Mouse (Mus musculus): ENCODE results near the gene Rab37. TPM values are rescaled to one million over a fixed set of nuclear protein-coding genes. Genes with fewer than 3 reads are reported as not detected.
A peak's percentile ranks its signal among the peaks of the same experiment; 100 is the strongest.

Gene Rab37
- total RNA-seq, 2 experiments from 2014 or later = 1.1 to 1.9 TPM

- intact Hi-C loops (cut with DNase I) = no loop called here
- no peak for DNase-seq (ENCODE audit: low spot score in 2 of 2)
Observed at GRCm38 (mm10) chr11:115112196-115112595, 21.0 kb downstream of the Rab37 start.

GRCm38 (mm10) chr11:115119409-115119808, 28.2 kb downstream of the Rab37 start:
- intact Hi-C loops (cut with DNase I) = no loop called here
- DNase-seq (ENCODE audit: low spot score in 2 of 2) = no peak

- intact Hi-C loops (cut with DNase I) = loop anchor here (5.0 kb wide), 1 partner anchor 141 kb away; the partner anchor contains the start of gene Cd300ld
- DNase-seq (ENCODE audit: low spot score in 2 of 2) = no peak
Observed at GRCm38 (mm10) chr11:115128483-115128882, 37.3 kb downstream of the Rab37 start.

DNA sequence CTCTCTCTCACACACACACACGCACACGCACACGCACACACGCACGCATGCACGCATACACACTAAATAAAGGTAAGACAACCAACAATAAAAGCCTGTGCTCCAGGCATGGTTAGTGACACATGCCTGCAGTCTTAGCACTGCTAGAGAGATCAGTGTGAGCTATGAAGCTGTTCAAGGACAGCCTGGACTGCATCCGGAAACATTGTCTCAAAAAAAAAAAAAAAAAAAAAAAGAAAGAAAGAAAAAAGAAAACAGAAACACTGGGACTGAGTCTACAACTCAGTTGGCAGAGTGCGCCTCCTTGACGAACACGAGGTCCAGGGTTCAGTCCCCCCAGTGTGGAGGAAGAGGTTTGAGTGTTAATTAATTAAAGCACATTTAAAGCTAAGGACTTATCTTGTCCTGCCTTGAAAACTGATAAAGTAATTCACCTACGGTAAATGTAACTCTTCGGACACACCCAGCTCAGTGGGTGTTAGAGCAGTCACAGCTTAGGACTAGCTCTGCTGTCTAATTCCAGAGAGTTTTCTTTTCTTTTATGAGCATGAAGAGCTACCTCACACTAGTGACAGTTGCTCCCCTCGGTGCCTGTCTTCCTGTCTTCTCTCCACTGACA, 38.4 kb downstream of the Rab37 start:
- intact Hi-C loops (cut with DNase I) = loop anchor here (5.0 kb wide), 1 partner anchor 142 kb away; the partner anchor contains the start of gene Cd300ld
- DNase-seq (ENCODE audit: low spot score in 2 of 2) = no peak

GRCm38 (mm10) chr11:115131768-115132381, 40.6 kb downstream of the Rab37 start:
- no peak for DNase-seq (ENCODE audit: low spot score in 2 of 2)
- intact Hi-C loops (cut with DNase I) = no loop called here

- intact Hi-C loops (cut with DNase I) = no loop called here
- DNase-seq (ENCODE audit: low spot score in 2 of 2) = no peak
Observed at GRCm38 (mm10) chr11:115133800-115134199, 42.6 kb downstream of the Rab37 start, which contains the start of gene Cd300lf. Gene Cd300lf (minus strand): TSS chr11:115133992.

GRCm38 (mm10) chr11:115138597-115139262, 47.5 kb downstream of the Rab37 start:
- no peak for DNase-seq (ENCODE audit: low spot score in 2 of 2)
- intact Hi-C loops (cut with DNase I) = no loop called here

- intact Hi-C loops (cut with DNase I) = no loop called here
- no peak for DNase-seq (ENCODE audit: low spot score in 2 of 2)
Observed at GRCm38 (mm10) chr11:115141970-115142369, 50.7 kb downstream of the Rab37 start.

GRCm38 (mm10) chr11:115147813-115148212, 56.6 kb downstream of the Rab37 start:
- no peak for DNase-seq (ENCODE audit: low spot score in 2 of 2)
- intact Hi-C loops (cut with DNase I) = no loop called here

DNA sequence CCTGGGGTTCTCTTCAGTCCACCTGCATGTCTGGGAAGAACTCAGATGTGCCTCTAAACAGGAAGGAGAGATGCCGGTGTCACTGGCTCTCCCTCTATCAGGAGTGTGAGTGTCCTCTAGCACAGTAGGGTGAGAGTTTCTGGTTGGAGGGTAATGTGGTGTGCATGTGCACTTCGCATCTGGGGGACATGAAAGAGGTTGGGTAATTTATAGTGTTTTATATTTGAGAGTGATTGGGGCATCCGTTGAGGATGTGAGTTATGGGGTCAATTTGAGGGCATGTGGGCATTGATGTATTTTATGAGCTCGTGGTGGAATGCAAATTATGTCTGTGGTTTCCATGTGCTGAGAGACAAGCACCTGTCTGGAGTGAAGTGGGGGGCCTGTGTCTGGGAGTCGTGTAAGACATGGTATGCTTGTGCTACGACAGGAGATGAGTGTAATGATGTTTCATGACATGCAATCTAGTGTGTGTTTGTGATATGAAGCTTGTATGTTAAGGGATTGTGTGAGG, 59.6 kb downstream of the Rab37 start:
- DNase-seq (ENCODE audit: low spot score in 2 of 2) = no peak
- intact Hi-C loops (cut with DNase I) = no loop called here

GRCm38 (mm10) chr11:115151755-115152429, 60.7 kb downstream of the Rab37 start:
- DNase-seq (ENCODE audit: low spot score in 2 of 2) = no peak
- intact Hi-C loops (cut with DNase I) = loop anchor here (1.0 kb wide), 1 partner anchor 70 kb away; no protein-coding TSS in a partner anchor

DNA sequence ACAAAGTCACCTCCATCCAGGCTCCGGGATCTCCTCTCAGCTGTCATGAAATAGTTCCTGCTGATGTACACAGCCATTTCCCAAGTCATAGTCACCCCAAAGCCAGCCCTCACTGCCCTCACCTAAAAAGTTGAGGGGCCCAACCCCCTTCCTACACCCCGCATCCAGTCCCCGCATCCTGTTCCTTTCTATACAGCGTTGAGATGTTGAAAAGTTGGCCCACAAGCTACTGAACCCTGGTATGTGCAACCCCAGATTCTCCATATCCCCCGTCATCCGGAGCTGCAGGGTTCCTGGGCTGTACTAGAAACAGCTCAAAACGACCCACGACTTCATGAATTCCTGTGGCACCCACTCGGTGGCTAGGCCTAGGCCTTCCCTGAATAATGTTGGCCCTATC, 61.9 kb downstream of the Rab37 start:
- DNase-seq (ENCODE audit: low spot score in 2 of 2) = no peak
- intact Hi-C loops (cut with DNase I) = no loop called here

DNA sequence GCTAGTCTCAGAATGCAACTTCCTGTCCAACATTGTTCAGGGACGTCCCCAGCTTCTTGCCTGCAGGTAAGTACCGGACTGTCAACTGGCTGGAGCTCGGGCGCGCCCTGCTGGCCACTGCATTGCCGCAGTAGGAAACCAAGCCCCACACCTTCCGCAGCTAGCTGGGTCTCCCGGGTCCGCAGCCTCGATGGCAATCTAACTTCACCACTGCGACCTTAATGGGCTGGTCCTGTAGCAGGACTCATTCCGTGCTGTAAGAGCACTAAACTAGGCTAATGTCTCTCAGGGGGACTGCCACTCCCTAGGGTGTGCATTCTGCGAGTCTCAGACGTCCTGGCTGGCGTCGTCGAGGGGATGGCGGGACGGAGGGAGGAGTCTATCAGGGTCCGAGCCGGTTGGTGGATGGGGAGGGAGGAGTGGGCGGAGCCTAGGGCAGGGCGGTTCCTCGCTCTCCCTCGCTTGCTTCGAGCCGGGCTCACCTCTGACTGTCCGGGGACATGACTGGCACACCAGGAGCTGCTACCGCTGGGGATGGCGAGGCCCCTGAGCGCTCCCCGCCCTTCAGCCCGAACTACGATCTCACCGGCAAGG, 62.6 kb downstream of the Rab37 start:
- intact Hi-C loops (cut with DNase I) = no loop called here
- DNase-seq (ENCODE audit: low spot score in 2 of 2) = peak; percentile 52 to 58

GRCm38 (mm10) chr11:115155053-115155634, 63.9 kb downstream of the Rab37 start:
- intact Hi-C loops (cut with DNase I) = no loop called here
- no peak for DNase-seq (ENCODE audit: low spot score in 2 of 2)

GRCm38 (mm10) chr11:115157933-115158719, 66.9 kb downstream of the Rab37 start:
- intact Hi-C loops (cut with DNase I) = no loop called here
- DNase-seq (ENCODE audit: low spot score in 2 of 2) = no peak

- intact Hi-C loops (cut with DNase I) = loop anchor here (2.0 kb wide), 1 partner anchor 109 kb away; no protein-coding TSS in a partner anchor
- peak in 1 of 2 experiments; percentile 42 for DNase-seq (ENCODE audit: low spot score in 2 of 2)
Observed at GRCm38 (mm10) chr11:115160016-115160797, 69.0 kb downstream of the Rab37 start.

- no peak for DNase-seq (ENCODE audit: low spot score in 2 of 2)
Observed at GRCm38 (mm10) chr11:115160883-115161577, 69.8 kb downstream of the Rab37 start.

More at GRCm38 (mm10) chr11:115160883-115161577, 69.8 kb downstream of the Rab37 start:
- intact Hi-C loops (cut with DNase I) = loop anchor here (1.0 to 2.0 kb wide), 2 partner anchors 21 to 108 kb away; no protein-coding TSS in a partner anchor

Data from left cerebral cortex, postnatal 36 days (tissue).